Mouse (Mus musculus) thymus, adult 2 months (tissue): ENCODE data around the gene Rerg. TPM values are rescaled to one million over a fixed set of nuclear protein-coding genes. Genes with fewer than 3 reads are reported as not detected.

ENCODE experiments used
- DNase-seq: peaks from one replicate; pipeline ENCODE4 v3.0.0; 2021
- H3K27ac ChIP-seq: fragments of 200-500 bp; 2 replicates; pipeline ENCODE4 v1.5.1; 2012; ENCODE audit warnings: low read length, control low read depth; ENCODE audit not compliant: control insufficient read depth, insufficient read depth
- H3K27me3 ChIP-seq: fragments of 200-500 bp; 2 replicates; pipeline ENCODE4 v1.6.1; 2012; ENCODE audit warnings: mild to moderate bottlenecking, low read length, moderate library complexity, mixed read lengths; ENCODE audit not compliant: control insufficient read depth, insufficient read depth
- H3K36me3 ChIP-seq: fragments of 200-500 bp; 2 replicates; pipeline ENCODE4 v1.6.1; 2012; ENCODE audit warnings: mild to moderate bottlenecking, low read length, moderate library complexity; ENCODE audit not compliant: control insufficient read depth, insufficient read depth
- H3K4me1 ChIP-seq: fragments of 200-500 bp; replicated peaks from 2 replicates; pipeline ENCODE4 v1.6.1; 2012; ENCODE audit warnings: low read length; ENCODE audit not compliant: control insufficient read depth, insufficient read depth
- H3K4me3 ChIP-seq: fragments of 200-500 bp; 2 replicates; pipeline ENCODE4 v1.5.1; 2012; ENCODE audit warnings: mild to moderate bottlenecking, low read length, control low read depth, moderate library complexity; ENCODE audit not compliant: control insufficient read depth, insufficient read depth
- CTCF ChIP-seq: fragments of 200-500 bp; IDR thresholded peaks from 2 replicates; pipeline ENCODE4 v1.5.1; 2012; ENCODE audit warnings: mild to moderate bottlenecking, control low read depth, low read length, moderate library complexity, borderline replicate concordance; ENCODE audit not compliant: control insufficient read depth, poor library complexity, insufficient read depth; ENCODE audit errors: extremely low read depth
- POLR2A ChIP-seq: fragments of 200-500 bp; IDR thresholded peaks from 2 replicates; pipeline ENCODE4 v1.6.1; 2012; ENCODE audit warnings: mild to moderate bottlenecking, low read length, control low read depth, moderate library complexity; ENCODE audit not compliant: control insufficient read depth, poor library complexity, insufficient read depth; ENCODE audit errors: extremely low read depth
- WGBS: fragments of 180-500 bp; shearing (Covaris S2); methylation state at CpG from one replicate; pipeline ENCODE4 v1.1.7; 2018; 5-methylcytosine and 5-hydroxymethylcytosine counted together
- polyA plus RNA-seq: library from polyadenylated mRNA; depleted of rRNA; stranded (reverse); fragments of >200 nt; gene quantifications from 2 replicates; pipeline ENCODE4 v1.2.3, GENCODE M21; 2012

The Rerg gene
- polyA plus RNA-seq, 1 experiment, result 0.49 TPM

- WGBS, result 85% methylated on average over 2 of the region's 2 CpGs
Observed at GRCm38 (mm10) chr6:137100259-137100658, 70.0 kb downstream of the Rerg start.

GRCm38 (mm10) chr6:137098232-137099191, 71.8 kb downstream of the Rerg start:
- Histone ChIP-seq H3K27ac (no peak overlapping the region), H3K4me3 (no peak overlapping the region), H3K36me3 (no peaks in the 10 kb centered on the region), H3K27me3 (no peaks in the 10 kb centered on the region), H3K4me1 (no peaks in the 10 kb centered on the region; the same call in 1 of the 2 replicates)
- WGBS, result 73% methylated on average over 18 of the region's 18 CpGs
- DNase-seq, result peak; percentile 33
- TF ChIP-seq POLR2A, result no peak
- TF ChIP-seq CTCF, result no peak

More at GRCm38 (mm10) chr6:137100259-137100658, 70.0 kb downstream of the Rerg start:
- Histone ChIP-seq H3K36me3 (no peaks in the 10 kb centered on the region), H3K4me3 (no peak overlapping the region), H3K27ac (no peak overlapping the region), H3K4me1 (no peaks in the 10 kb centered on the region; the same call in 1 of the 2 replicates), H3K27me3 (no peaks in the 10 kb centered on the region)
- TF ChIP-seq POLR2A, result no peak
- TF ChIP-seq CTCF, result no peak
- DNase-seq, result no peak

GRCm38 (mm10) chr6:137094475-137094874, 75.8 kb downstream of the Rerg start:
- Histone ChIP-seq H3K27ac (no peak overlapping the region), H3K4me1 (no peaks in the 10 kb centered on the region; the same call in 1 of the 2 replicates), H3K36me3 (no peaks in the 10 kb centered on the region), H3K4me3 (no peak overlapping the region), H3K27me3 (no peaks in the 10 kb centered on the region)
- no peak for DNase-seq
- no peak for TF ChIP-seq CTCF
- TF ChIP-seq POLR2A, result no peak
- 93% methylated on average over 2 of the region's 2 CpGs for WGBS

GRCm38 (mm10) chr6:137088469-137088868, 81.8 kb downstream of the Rerg start:
- no peak overlapping the region for H3K27ac ChIP-seq
- DNase-seq, result no peak
- WGBS, result 91% methylated on average over 6 of the region's 6 CpGs

GRCm38 (mm10) chr6:137087956-137088355, 82.3 kb downstream of the Rerg start:
- no peak for DNase-seq
- Histone ChIP-seq H3K4me3 (no peak overlapping the region), H3K36me3 (no peaks in the 10 kb centered on the region), H3K27me3 (no peaks in the 10 kb centered on the region), H3K27ac (no peak overlapping the region), H3K4me1 (no peaks in the 10 kb centered on the region)
- no peak for TF ChIP-seq CTCF
- TF ChIP-seq POLR2A, result no peak
- WGBS, result 94% methylated on average over 5 of the region's 5 CpGs

More at GRCm38 (mm10) chr6:137088469-137088868, 81.8 kb downstream of the Rerg start:
- H3K4me3 ChIP-seq, result no peak overlapping the region
- TF ChIP-seq CTCF (no peak), POLR2A (no peak)
- H3K4me1 ChIP-seq, result no peaks in the 10 kb centered on the region
- no peaks in the 10 kb centered on the region for H3K27me3 ChIP-seq
- H3K36me3 ChIP-seq, result no peaks in the 10 kb centered on the region

- TF ChIP-seq CTCF, result no peak
- TF ChIP-seq POLR2A, result no peak
- WGBS, result 91% methylated on average over 3 of the region's 3 CpGs
- no peaks in the 10 kb centered on the region for H3K36me3 ChIP-seq
- DNase-seq, result no peak
- no peak overlapping the region for H3K4me3 ChIP-seq
- no peaks in the 10 kb centered on the region for H3K4me1 ChIP-seq
- no peak overlapping the region for H3K27ac ChIP-seq
- no peaks in the 10 kb centered on the region for H3K27me3 ChIP-seq
Observed at GRCm38 (mm10) chr6:137087470-137087869, 82.8 kb downstream of the Rerg start.
